Mouse (Mus musculus): Measurements from ENCODE around the gene Cyp4x1. TPM values are rescaled to one million over a fixed set of nuclear protein-coding genes. Genes with fewer than 3 reads are reported as not detected.

Cyp4x1 gene
- polyA plus RNA-seq, 1 experiment, result not detected

GRCm38 (mm10) chr4:115078892-115079820, 54.9 kb downstream of the Cyp4x1 start:
- Histone ChIP-seq H3K4me1 (ENCODE audit: control insufficient read depth, insufficient read depth, low read length) (peaks cover 17% of the 10 kb centered on the region), H3K4me3 (ENCODE audit: insufficient read depth, low read length) (no peak overlapping the region), H3K27ac (ENCODE audit: insufficient read depth, low read depth, low read length) (no peak overlapping the region)
- no peak for TF ChIP-seq CTCF (IDR thresholded peaks at IDR 0.05; ENCODE audit: low read depth, low read length)
- TF ChIP-seq POLR2A (IDR thresholded peaks at IDR 0.05; ENCODE audit: borderline replicate concordance, low read depth, low read length), result no peak

- Histone ChIP-seq H3K27ac (ENCODE audit: insufficient read depth, low read depth, low read length) (peak overlapping the region; percentile 18; the same call in 1 of the 2 replicates), H3K4me1 (ENCODE audit: control insufficient read depth, insufficient read depth, low read length) (peaks cover 20% of the 10 kb centered on the region), H3K4me3 (ENCODE audit: insufficient read depth, low read length) (no peak overlapping the region)
- TF ChIP-seq POLR2A (IDR thresholded peaks at IDR 0.05; ENCODE audit: borderline replicate concordance, low read depth, low read length) (no peak), CTCF (IDR thresholded peaks at IDR 0.05; ENCODE audit: low read depth, low read length) (no peak)
These were observed 58.7 kb downstream of the Cyp4x1 start for GRCm38 (mm10) chr4:115075204-115075915.

GRCm38 (mm10) chr4:115074789-115075188, 59.3 kb downstream of the Cyp4x1 start:
- Histone ChIP-seq H3K27ac (ENCODE audit: insufficient read depth, low read depth, low read length) (peak overlapping the region; percentile 45), H3K4me3 (ENCODE audit: insufficient read depth, low read length) (no peak overlapping the region), H3K4me1 (ENCODE audit: control insufficient read depth, insufficient read depth, low read length) (peaks cover 20% of the 10 kb centered on the region)
- no peak for TF ChIP-seq CTCF (IDR thresholded peaks at IDR 0.05; ENCODE audit: low read depth, low read length)
- no peak for TF ChIP-seq POLR2A (IDR thresholded peaks at IDR 0.05; ENCODE audit: borderline replicate concordance, low read depth, low read length)

GRCm38 (mm10) chr4:115071668-115072067, 62.4 kb downstream of the Cyp4x1 start:
- Histone ChIP-seq H3K4me3 (ENCODE audit: insufficient read depth, low read length) (no peak overlapping the region), H3K4me1 (ENCODE audit: control insufficient read depth, insufficient read depth, low read length) (peaks cover 20% of the 10 kb centered on the region), H3K27ac (ENCODE audit: insufficient read depth, low read depth, low read length) (no peak overlapping the region)
- TF ChIP-seq POLR2A (IDR thresholded peaks at IDR 0.05; ENCODE audit: borderline replicate concordance, low read depth, low read length) (no peak), CTCF (IDR thresholded peaks at IDR 0.05; ENCODE audit: low read depth, low read length) (no peak)

GRCm38 (mm10) chr4:115063518-115064239, 70.4 kb downstream of the Cyp4x1 start:
- TF ChIP-seq POLR2A (IDR thresholded peaks at IDR 0.05; ENCODE audit: borderline replicate concordance, low read depth, low read length) (no peak), CTCF (IDR thresholded peaks at IDR 0.05; ENCODE audit: low read depth, low read length) (no peak)
- Histone ChIP-seq H3K27ac (ENCODE audit: insufficient read depth, low read depth, low read length) (no peak overlapping the region), H3K4me3 (ENCODE audit: insufficient read depth, low read length) (peak overlapping the region; percentile 80), H3K4me1 (ENCODE audit: control insufficient read depth, insufficient read depth, low read length) (peaks cover 12% of the 10 kb centered on the region)

- Histone ChIP-seq H3K4me1 (ENCODE audit: control insufficient read depth, insufficient read depth, low read length) (peaks cover 15% of the 10 kb centered on the region), H3K27ac (ENCODE audit: insufficient read depth, low read depth, low read length) (peak overlapping the region; percentile 44; the same call in 1 of the 2 replicates), H3K4me3 (ENCODE audit: insufficient read depth, low read length) (peak overlapping the region; percentile 80)
- TF ChIP-seq CTCF (IDR thresholded peaks at IDR 0.05; ENCODE audit: low read depth, low read length), result no peak
- TF ChIP-seq POLR2A (IDR thresholded peaks at IDR 0.05; ENCODE audit: borderline replicate concordance, low read depth, low read length), result no peak
These were observed 71.1 kb downstream of the Cyp4x1 start for GRCm38 (mm10) chr4:115062875-115063517.

- Histone ChIP-seq H3K4me1 (ENCODE audit: control insufficient read depth, insufficient read depth, low read length) (peaks cover 15% of the 10 kb centered on the region), H3K4me3 (ENCODE audit: insufficient read depth, low read length) (peak overlapping the region; percentile 80), H3K27ac (ENCODE audit: insufficient read depth, low read depth, low read length) (peak overlapping the region; percentile 44; the same call in 1 of the 2 replicates)
- TF ChIP-seq CTCF (IDR thresholded peaks at IDR 0.05; ENCODE audit: low read depth, low read length) (no peak), POLR2A (IDR thresholded peaks at IDR 0.05; ENCODE audit: borderline replicate concordance, low read depth, low read length) (no peak)
These were observed 71.6 kb downstream of the Cyp4x1 start for GRCm38 (mm10) chr4:115062540-115062874.

- H3K27ac ChIP-seq (ENCODE audit: insufficient read depth, low read depth, low read length), result no peak overlapping the region
- no peak overlapping the region for H3K4me3 ChIP-seq (ENCODE audit: insufficient read depth, low read length)
- peaks cover 18% of the 10 kb centered on the region for H3K4me1 ChIP-seq (ENCODE audit: control insufficient read depth, insufficient read depth, low read length)
- TF ChIP-seq CTCF (IDR thresholded peaks at IDR 0.05; ENCODE audit: low read depth, low read length) (no peak), POLR2A (IDR thresholded peaks at IDR 0.05; ENCODE audit: borderline replicate concordance, low read depth, low read length) (no peak)
These were observed 73.3 kb downstream of the Cyp4x1 start for GRCm38 (mm10) chr4:115060753-115061152.

GRCm38 (mm10) chr4:115059871-115060270, 74.2 kb downstream of the Cyp4x1 start:
- Histone ChIP-seq H3K27ac (ENCODE audit: insufficient read depth, low read depth, low read length) (no peak overlapping the region), H3K4me3 (ENCODE audit: insufficient read depth, low read length) (no peak overlapping the region), H3K4me1 (ENCODE audit: control insufficient read depth, insufficient read depth, low read length) (peaks cover 14% of the 10 kb centered on the region)
- no peak for TF ChIP-seq CTCF (IDR thresholded peaks at IDR 0.05; ENCODE audit: low read depth, low read length)
- no peak for TF ChIP-seq POLR2A (IDR thresholded peaks at IDR 0.05; ENCODE audit: borderline replicate concordance, low read depth, low read length)
